ENCODE assay signal across 18 mouse cellular contexts in the genomic region with DNA sequence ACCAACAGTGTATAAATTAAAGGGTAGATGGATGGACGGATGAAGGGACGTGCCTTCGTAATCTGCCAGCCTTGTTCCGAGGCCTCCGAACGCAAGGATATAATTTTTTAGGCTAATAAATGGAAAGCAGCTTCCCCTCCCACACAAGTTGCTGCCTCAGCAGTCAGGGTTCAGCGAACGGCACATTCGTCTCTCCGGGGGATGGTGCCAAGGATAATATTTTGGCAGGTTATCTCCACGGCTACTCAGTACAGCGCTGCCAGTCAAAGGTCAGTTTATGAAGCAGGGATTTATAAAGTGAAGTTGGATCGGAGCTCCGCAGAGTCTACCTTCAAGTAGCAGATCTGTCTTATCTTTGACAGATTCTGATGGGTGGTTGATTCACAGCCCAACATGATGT.
DNase-seq lines count a peak whose midpoint lies in the region; ATAC-seq lines count a peak whose summit lies in the region.
"Had no signal": no experiment of that assay in that cellular context is flagged by ENCODE, and none has a peak within 500 bp of the region (broad histone marks: within the 10 kb centered on the region; RNA-seq: fewer than 3 reads in every experiment).

No protein-coding gene starts in this region.

- ATAC-seq in frontal cortex, adult (ENCODE audit: low TSS enrichment): no peak
- ATAC-seq: activated CD4-positive, CD25-positive, alpha-beta regulatory T cell, adult 4 months; intestine, embryonic 16.5 days had no signal

- intact Hi-C loops in left cerebral cortex, postnatal 4 days (cut with DNase I): no loop called here

- DNase-seq in embryo, embryonic 10 days (ENCODE audit: low spot score): peak; percentile 28
- no peak for DNase-seq in embryo, embryonic 9.5 days (ENCODE audit: extremely low spot score)
- DNase-seq in embryo, embryonic 10.5 days (ENCODE audit: low spot score): peak; percentile 39
- DNase-seq in kidney, adult 9 months: peak; percentile 82
- DNase-seq in kidney, postnatal 25 days: peak; percentile 72 to 73
- no peak for DNase-seq in left cerebral cortex, postnatal 4 days
- no peak for DNase-seq in frontal cortex, adult 2 months (ENCODE audit: extremely low spot score in 1 of 2, low spot score in 1 of 2)
- DNase-seq: adrenal gland, adult 2 months; cerebellum, adult 18-20 months; cerebellum, postnatal 14 days; gastrocnemius, adult 2 months; gastrocnemius, postnatal 36 days; heart, adult 18-20 months; heart, postnatal 36 days; lung, postnatal 36 days had no signal

Comparison
In these comparisons a context has a peak if more than half of its experiments do, and no peak if none do; other contexts are left out.
1. DNase-seq: peak in embryo, embryonic 10 days (single experiment), embryo, embryonic 10.5 days (single experiment), kidney, adult 9 months (single experiment) and kidney, postnatal 25 days (2 of 2); none in embryo, embryonic 9.5 days (single experiment), left cerebral cortex, postnatal 4 days (single experiment) and frontal cortex, adult 2 months (0 of 2).